Comparison of ENCODE assay signal across 14 mouse cellular contexts in the genomic region with DNA sequence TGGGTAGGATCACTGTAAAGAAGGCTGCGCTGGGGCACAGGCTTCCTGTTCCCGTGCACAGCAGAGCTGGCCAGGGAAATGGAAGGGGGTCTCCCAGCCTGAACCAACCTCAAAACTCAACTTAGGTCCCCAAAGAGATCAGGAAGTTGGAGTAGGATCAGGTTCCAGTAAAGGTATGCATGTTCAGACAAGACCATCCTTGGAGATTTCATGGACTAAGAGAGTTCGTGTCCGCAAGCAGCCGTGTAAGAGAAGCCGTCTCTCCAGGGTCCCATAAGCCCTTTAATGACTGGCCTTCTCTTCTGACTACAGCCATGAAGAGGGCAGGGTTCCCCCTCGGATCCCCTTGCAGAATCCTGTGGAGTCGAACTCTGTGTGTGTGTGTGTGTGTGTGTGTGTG. TPM values are rescaled to one million over a fixed set of nuclear protein-coding genes. Genes with fewer than 3 reads are reported as not detected.
DNase-seq lines count a peak whose midpoint lies in the region; ATAC-seq and TF ChIP-seq lines count a peak whose summit lies in the region.
"Had no signal": no experiment of that assay in that cellular context is flagged by ENCODE, and none has a peak within 500 bp of the region (broad histone marks: within the 10 kb centered on the region; RNA-seq: fewer than 3 reads in every experiment).

No protein-coding gene starts in this region.

- no peak for TF ChIP-seq CTCF in heart, adult 2 months (IDR thresholded peaks at IDR 0.05)

- H3K27ac ChIP-seq in forebrain, embryonic 12.5 days, result peak overlapping the region; percentile 75
- no peak overlapping the region for H3K27ac ChIP-seq in forebrain, embryonic 11.5 days (ENCODE audit: low read depth, low read length)
- no peak overlapping the region for H3K27ac ChIP-seq in embryonic facial prominence, embryonic 11.5 days (replicated peaks; ENCODE audit: low read depth, low read length)
- H3K27ac ChIP-seq in hindbrain, embryonic 13.5 days, result peak overlapping the region; percentile 84
- H3K27ac ChIP-seq in midbrain, embryonic 13.5 days, result peak overlapping the region; percentile 78
- H3K27ac ChIP-seq in heart, adult 2 months, result no peak overlapping the region
- H3K27ac ChIP-seq: gastrocnemius, adult 2 months; liver, embryonic 13.5 days had no signal

- H3K27me3 ChIP-seq in forebrain, embryonic 12.5 days, result peaks cover 26% of the 10 kb centered on the region
- no peaks in the 10 kb centered on the region for H3K27me3 ChIP-seq in forebrain, embryonic 11.5 days (ENCODE audit: control insufficient read depth, insufficient read depth, low read length)
- no peaks in the 10 kb centered on the region for H3K27me3 ChIP-seq in embryonic facial prominence, embryonic 11.5 days (ENCODE audit: control insufficient read depth, insufficient read depth, low read length)
- H3K27me3 ChIP-seq in hindbrain, embryonic 13.5 days, result 0 out of 2 replicates have a peak, but pooled peaks cover 3% of the 10 kb centered on the region
- H3K27me3 ChIP-seq in midbrain, embryonic 13.5 days, result 0 out of 2 replicates have a peak, but pooled peaks cover 5% of the 10 kb centered on the region
- 0 out of 2 replicates have a peak, but pooled peaks cover 3% of the 10 kb centered on the region for H3K27me3 ChIP-seq in heart, adult 2 months (ENCODE audit: control insufficient read depth, insufficient read depth, low read length)
- H3K27me3 ChIP-seq: Patski had no signal

- intact Hi-C loops in heart, adult 2 months (cut with DNase I), result no loop called here

- no peak for DNase-seq in forebrain, embryonic 11.5 days (ENCODE audit: low spot score)
- DNase-seq in embryonic facial prominence, embryonic 11.5 days (ENCODE audit: low spot score), result peak; percentile 14
- no peak for DNase-seq in heart, adult 2 months
- no peak for DNase-seq in right cerebral cortex, postnatal 36 days (ENCODE audit: low spot score in 2 of 2)
- no peak for DNase-seq in urinary bladder, postnatal 25 days (ENCODE audit: low spot score)
- DNase-seq: cerebellum, adult 11-12 months; gastrocnemius, adult 2 months; kidney, adult 8-10 months; liver, embryonic 13.5 days had no signal

- no peak for TF ChIP-seq POLR2A in heart, adult 2 months (IDR thresholded peaks at IDR 0.05; ENCODE audit: insufficient read depth, low read depth, low read length)

- H3K79me2 ChIP-seq in heart, adult 2 months (replicated peaks; ENCODE audit: control insufficient read depth, insufficient read depth, low read length), result no peaks in the 10 kb centered on the region

- no peak overlapping the region for H3K9ac ChIP-seq in forebrain, embryonic 12.5 days
- no peak overlapping the region for H3K9ac ChIP-seq in forebrain, embryonic 11.5 days (ENCODE audit: low read length)
- no peak overlapping the region for H3K9ac ChIP-seq in embryonic facial prominence, embryonic 11.5 days (replicated peaks; ENCODE audit: low read length)
- no peak overlapping the region for H3K9ac ChIP-seq in hindbrain, embryonic 13.5 days
- H3K9ac ChIP-seq in midbrain, embryonic 13.5 days (replicated peaks), result no peak overlapping the region
- no peak overlapping the region for H3K9ac ChIP-seq in heart, adult 2 months (ENCODE audit: low read depth, low read length)
- H3K9ac ChIP-seq: liver, embryonic 13.5 days had no signal

- H3K36me3 ChIP-seq in forebrain, embryonic 12.5 days (replicated peaks), result no peaks in the 10 kb centered on the region
- H3K36me3 ChIP-seq in forebrain, embryonic 11.5 days (ENCODE audit: control insufficient read depth, insufficient read depth, low read length), result no peaks in the 10 kb centered on the region
- H3K36me3 ChIP-seq in embryonic facial prominence, embryonic 11.5 days (replicated peaks; ENCODE audit: control insufficient read depth, insufficient read depth, low read depth, low read length), result no peaks in the 10 kb centered on the region
- no peaks in the 10 kb centered on the region for H3K36me3 ChIP-seq in hindbrain, embryonic 13.5 days
- H3K36me3 ChIP-seq in midbrain, embryonic 13.5 days, result no peaks in the 10 kb centered on the region
- H3K36me3 ChIP-seq in heart, adult 2 months (ENCODE audit: control insufficient read depth, insufficient read depth, low read length), result no peaks in the 10 kb centered on the region
- H3K36me3 ChIP-seq: liver, embryonic 13.5 days had no signal

- no peak for TF ChIP-seq EP300 in heart, adult 2 months (IDR thresholded peaks at IDR 0.05; ENCODE audit: insufficient read depth, low read depth, low read length)

- H3K4me1 ChIP-seq in forebrain, embryonic 12.5 days, result peaks cover 58% of the 10 kb centered on the region
- peaks cover 11% of the 10 kb centered on the region for H3K4me1 ChIP-seq in forebrain, embryonic 11.5 days (replicated peaks; ENCODE audit: control insufficient read depth, insufficient read depth, low read length)
- no peaks in the 10 kb centered on the region for H3K4me1 ChIP-seq in embryonic facial prominence, embryonic 11.5 days (ENCODE audit: control insufficient read depth, insufficient read depth, low read length)
- peaks cover 76% of the 10 kb centered on the region for H3K4me1 ChIP-seq in hindbrain, embryonic 13.5 days (replicated peaks)
- peaks cover 74% of the 10 kb centered on the region for H3K4me1 ChIP-seq in midbrain, embryonic 13.5 days (replicated peaks)
- no peaks in the 10 kb centered on the region for H3K4me1 ChIP-seq in heart, adult 2 months (ENCODE audit: control insufficient read depth, insufficient read depth, low read length)
- H3K4me1 ChIP-seq: liver, embryonic 13.5 days had no signal

- WGBS in forebrain, embryonic 12.5 days, result 46% methylated on average over 7 of the region's 8 CpGs
- 48% methylated on average over 8 of the region's 8 CpGs for WGBS in forebrain, embryonic 11.5 days
- 42% methylated on average over 8 of the region's 8 CpGs for WGBS in embryonic facial prominence, embryonic 11.5 days
- 37% methylated on average over 8 of the region's 8 CpGs for WGBS in hindbrain, embryonic 13.5 days
- 31% methylated on average over 8 of the region's 8 CpGs for WGBS in midbrain, embryonic 13.5 days
- 61% methylated on average over 8 of the region's 8 CpGs for WGBS in heart, adult 2 months

- ATAC-seq in forebrain, embryonic 12.5 days (ENCODE audit: low FRiP score), result peak; percentile 9; the same call in 1 of the 2 replicates
- no peak for ATAC-seq in forebrain, embryonic 11.5 days (replicated peaks; ENCODE audit: low FRiP score)
- no peak for ATAC-seq in embryonic facial prominence, embryonic 11.5 days (replicated peaks; ENCODE audit: insufficient number of reproducible peaks, low FRiP score, low TSS enrichment, low read depth)
- no peak for ATAC-seq in hindbrain, embryonic 13.5 days (ENCODE audit: low FRiP score)
- no peak for ATAC-seq in midbrain, embryonic 13.5 days
- ATAC-seq: Patski had no signal

- peak overlapping the region; percentile 1; the same call in 1 of the 2 replicates for H3K4me3 ChIP-seq in forebrain, embryonic 12.5 days (replicated peaks)
- H3K4me3 ChIP-seq in forebrain, embryonic 11.5 days (ENCODE audit: low read depth, low read length), result no peak overlapping the region
- no peak overlapping the region for H3K4me3 ChIP-seq in embryonic facial prominence, embryonic 11.5 days (ENCODE audit: low read depth, low read length)
- no peak overlapping the region for H3K4me3 ChIP-seq in hindbrain, embryonic 13.5 days
- no peak overlapping the region for H3K4me3 ChIP-seq in midbrain, embryonic 13.5 days (replicated peaks)
- no peak overlapping the region for H3K4me3 ChIP-seq in heart, adult 2 months
- H3K4me3 ChIP-seq: gastrocnemius, adult 2 months; liver, embryonic 13.5 days had no signal

- H3K9me3 ChIP-seq in forebrain, embryonic 12.5 days, result no peaks in the 10 kb centered on the region
- H3K9me3 ChIP-seq in forebrain, embryonic 11.5 days (ENCODE audit: control insufficient read depth, low read length), result no peaks in the 10 kb centered on the region
- no peaks in the 10 kb centered on the region for H3K9me3 ChIP-seq in embryonic facial prominence, embryonic 11.5 days (replicated peaks; ENCODE audit: control insufficient read depth, low read length)
- H3K9me3 ChIP-seq in hindbrain, embryonic 13.5 days, result no peaks in the 10 kb centered on the region
- no peaks in the 10 kb centered on the region for H3K9me3 ChIP-seq in midbrain, embryonic 13.5 days
- H3K9me3 ChIP-seq: liver, embryonic 13.5 days had no signal

- peak overlapping the region; percentile 45 for H3K4me2 ChIP-seq in forebrain, embryonic 12.5 days
- no peak overlapping the region for H3K4me2 ChIP-seq in forebrain, embryonic 11.5 days (ENCODE audit: low read depth, low read length, severe bottlenecking)
- H3K4me2 ChIP-seq in embryonic facial prominence, embryonic 11.5 days (ENCODE audit: low read depth, low read length), result no peak overlapping the region
- H3K4me2 ChIP-seq in hindbrain, embryonic 13.5 days, result peak overlapping the region; percentile 50
- peak overlapping the region; percentile 41 for H3K4me2 ChIP-seq in midbrain, embryonic 13.5 days (replicated peaks)
- H3K4me2 ChIP-seq: liver, embryonic 13.5 days had no signal

RNA-seq across cellular contexts. Expression of a gene that starts 39.0 kb away (rescaled TPM):
- polyA plus RNA-seq in forebrain, embryonic 12.5 days (2016; fragmentation: Nextera tagmentation; extraction: Ambion mirVana), result 4.8 and 4.9 TPM in 2 replicates
- 2.3 and 3.0 TPM in 2 replicates for polyA plus RNA-seq in forebrain, embryonic 11.5 days (2014; fragmentation: Nextera tagmentation; extraction: Ambion mirVana)
- polyA plus RNA-seq in embryonic facial prominence, embryonic 11.5 days (2014; fragmentation: Nextera tagmentation; extraction: Ambion mirVana), result 0.86 and 1.1 TPM in 2 replicates
- 14.8 and 15.4 TPM in 2 replicates for polyA plus RNA-seq in hindbrain, embryonic 13.5 days (2015; fragmentation: Nextera tagmentation; extraction: Ambion mirVana)
- polyA plus RNA-seq in midbrain, embryonic 13.5 days (2015; fragmentation: Nextera tagmentation; extraction: Ambion mirVana), result 11.1 and 12.0 TPM in 2 replicates
- not detected for total RNA-seq in heart, adult 2 months (2021)
- not detected in 2 replicates for polyA plus RNA-seq in heart, adult 2 months (2012; rRNA removed)
- total RNA-seq: gastrocnemius, adult 2 months; monocyte, adult 5-6 weeks had no signal

Comparison
In these comparisons a context has a peak if more than half of its experiments do, and no peak if none do; other contexts are left out.
1. H3K27ac ChIP-seq: peak in forebrain, embryonic 12.5 days (single experiment), hindbrain, embryonic 13.5 days (single experiment) and midbrain, embryonic 13.5 days (single experiment); none in forebrain, embryonic 11.5 days (single experiment), embryonic facial prominence, embryonic 11.5 days (single experiment) and heart, adult 2 months (single experiment).
2. H3K4me2 ChIP-seq: peak in forebrain, embryonic 12.5 days (single experiment), hindbrain, embryonic 13.5 days (single experiment) and midbrain, embryonic 13.5 days (single experiment); none in forebrain, embryonic 11.5 days (single experiment) and embryonic facial prominence, embryonic 11.5 days (single experiment).